Mouse (Mus musculus) telencephalon, adult 2 months (tissue): ENCODE data around the gene Btnl2.

ENCODE experiments used
- DNase-seq: peaks from one replicate; pipeline ENCODE4 v3.0.0-alpha.2; 2011; ENCODE audit warnings: low read depth, low spot score

Btnl2 gene

GRCm38 (mm10) chr17:34398711-34399393, 44.2 kb downstream of the Btnl2 start, which contains the start of gene BC051142:
TSS of gene BC051142 (plus strand) at chr17:34398820.
- peak; percentile 94 for DNase-seq

GRCm38 (mm10) chr17:34399394-34399715, 44.7 kb downstream of the Btnl2 start:
- no peak for DNase-seq

- peak; percentile 47 for DNase-seq
Measured at GRCm38 (mm10) chr17:34411117-34411516, 56.5 kb downstream of the Btnl2 start.
